Mouse (Mus musculus) olfactory bulb, adult 2 months (tissue): ENCODE data around the gene Ptprn.

Source experiments
- CTCF ChIP-seq: fragments of 200-500 bp; IDR thresholded peaks from 2 replicates; pipeline ENCODE4 v1.5.1; 2012; ENCODE audit warnings: low read depth, mild to moderate bottlenecking, low read length, moderate library complexity; ENCODE audit not compliant: insufficient read depth
- POLR2A ChIP-seq: fragments of 200-500 bp; IDR thresholded peaks from 2 replicates; pipeline ENCODE4 v1.6.1; 2012; ENCODE audit warnings: mild to moderate bottlenecking, low read depth, low read length, moderate library complexity; ENCODE audit not compliant: insufficient read depth

DNA sequence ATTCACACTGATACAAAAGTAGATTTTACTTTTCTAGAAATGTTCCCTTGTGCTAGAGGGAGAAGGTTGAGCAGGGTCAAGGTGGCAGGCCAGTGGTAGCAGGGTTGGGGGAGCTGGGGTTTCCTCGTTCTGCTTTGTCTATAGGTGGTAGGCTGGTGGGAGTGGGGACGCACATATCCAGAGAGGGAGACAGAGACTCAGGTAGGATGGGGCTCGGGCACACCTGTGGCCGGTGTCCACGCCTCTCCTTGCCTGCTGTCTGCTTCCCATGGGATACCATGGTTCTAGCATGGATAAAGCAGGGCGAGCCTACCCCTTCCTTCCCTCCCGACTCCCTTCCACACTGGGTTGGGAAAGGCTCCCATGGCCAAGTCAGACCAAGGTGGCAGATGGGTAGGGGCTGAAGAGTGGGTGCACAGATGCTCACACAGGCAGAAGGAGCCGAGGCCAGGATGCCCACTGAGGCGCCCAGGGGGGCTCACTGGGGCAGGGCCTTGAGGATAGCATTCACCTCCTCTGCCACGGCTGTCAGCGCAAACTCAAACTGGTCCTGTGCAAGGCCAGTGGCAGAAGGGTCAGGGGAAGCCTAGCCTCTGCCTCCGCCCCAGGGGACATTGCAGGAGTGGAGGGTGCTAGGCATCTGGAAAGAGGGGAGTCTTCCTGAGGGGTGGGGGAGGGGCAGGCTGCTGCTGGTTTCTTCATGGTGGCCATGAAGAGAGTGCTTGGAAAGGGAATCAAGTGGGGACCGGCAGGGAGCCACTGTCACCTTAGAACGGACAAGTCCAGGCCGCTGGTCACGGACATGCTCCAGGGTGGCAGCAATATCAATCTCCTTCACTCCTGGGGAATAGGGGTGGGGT lies 17.0 kb downstream of the Ptprn start:
- TF ChIP-seq CTCF, result no peak
- TF ChIP-seq POLR2A, result no peak
